Mouse (Mus musculus) gastrocnemius, adult 18-20 months (tissue): ENCODE measurements around the gene Eddm3b. TPM values are rescaled to one million over a fixed set of nuclear protein-coding genes. Genes with fewer than 3 reads are reported as not detected.

Experiments used
- DNase-seq: peaks from one replicate; pipeline ENCODE4 v3.0.0; 2021; ENCODE audit warnings: low spot score
- total RNA-seq, 2 experiments: library from RNA; stranded (reverse); gene quantifications; 2 replicates each; pipeline ENCODE4 v1.2.3; 2021

Gene Eddm3b
- total RNA-seq, 2 experiments from 2014 or later, result not detected

DNA sequence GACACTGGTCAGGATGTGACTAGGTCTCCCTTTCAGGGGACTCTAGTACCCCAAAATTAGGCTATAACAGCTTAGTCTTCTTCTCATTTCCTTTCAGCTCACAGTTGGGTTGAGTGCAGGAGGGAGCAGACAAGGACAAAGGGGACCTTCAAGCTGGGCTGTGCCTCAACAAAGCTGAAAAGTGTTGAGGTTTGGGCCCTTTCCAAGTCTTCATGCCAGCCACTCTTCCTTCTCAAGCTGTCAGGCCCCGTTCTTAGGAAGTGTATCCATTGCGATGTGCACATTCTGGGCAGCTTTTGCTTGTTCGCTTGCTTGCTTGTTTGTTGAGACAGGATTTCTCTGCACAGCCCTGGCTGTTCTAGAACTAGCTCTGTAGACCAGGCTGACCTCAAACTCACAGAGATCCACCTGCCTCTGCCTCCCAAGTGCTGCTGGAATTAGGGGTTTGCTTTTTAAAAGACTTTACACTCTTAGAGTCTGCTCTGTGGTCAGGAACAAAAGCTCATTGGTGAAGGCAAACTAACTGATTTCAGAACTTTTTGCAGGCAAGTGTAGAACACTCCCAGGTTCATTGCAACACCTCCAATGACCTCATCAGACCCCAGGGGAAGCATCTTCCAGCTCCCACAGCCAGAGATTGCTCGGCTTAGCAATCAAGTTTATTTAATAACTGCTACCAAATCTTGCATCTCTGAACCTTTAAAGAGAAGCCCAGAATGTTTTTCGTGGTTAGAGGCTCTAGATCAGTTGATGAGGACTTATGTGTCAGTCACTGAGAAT lies 19.9 kb upstream of the Eddm3b start:
- peak; percentile 76 for DNase-seq

DNA sequence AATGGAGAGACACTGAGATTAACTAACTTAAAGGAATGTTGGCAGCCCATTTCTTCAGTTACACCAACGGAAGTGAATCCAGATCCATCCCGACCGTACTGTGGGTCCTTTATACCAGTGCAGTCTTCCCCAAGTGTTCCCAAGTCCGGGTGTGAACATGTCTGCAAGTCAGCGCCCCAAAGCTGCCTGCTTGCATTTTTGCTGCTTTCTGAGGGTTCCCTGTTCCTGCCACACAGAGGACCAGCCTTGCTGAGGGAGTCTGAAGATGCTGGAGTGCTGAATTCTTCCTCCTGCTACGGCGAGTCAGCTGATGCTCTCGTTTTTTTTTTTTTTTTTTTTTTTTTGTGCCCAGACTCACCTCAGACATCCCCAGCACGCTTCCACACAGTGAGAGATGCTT lies 19.3 kb upstream of the Eddm3b start:
- peak; percentile 26 for DNase-seq

DNA sequence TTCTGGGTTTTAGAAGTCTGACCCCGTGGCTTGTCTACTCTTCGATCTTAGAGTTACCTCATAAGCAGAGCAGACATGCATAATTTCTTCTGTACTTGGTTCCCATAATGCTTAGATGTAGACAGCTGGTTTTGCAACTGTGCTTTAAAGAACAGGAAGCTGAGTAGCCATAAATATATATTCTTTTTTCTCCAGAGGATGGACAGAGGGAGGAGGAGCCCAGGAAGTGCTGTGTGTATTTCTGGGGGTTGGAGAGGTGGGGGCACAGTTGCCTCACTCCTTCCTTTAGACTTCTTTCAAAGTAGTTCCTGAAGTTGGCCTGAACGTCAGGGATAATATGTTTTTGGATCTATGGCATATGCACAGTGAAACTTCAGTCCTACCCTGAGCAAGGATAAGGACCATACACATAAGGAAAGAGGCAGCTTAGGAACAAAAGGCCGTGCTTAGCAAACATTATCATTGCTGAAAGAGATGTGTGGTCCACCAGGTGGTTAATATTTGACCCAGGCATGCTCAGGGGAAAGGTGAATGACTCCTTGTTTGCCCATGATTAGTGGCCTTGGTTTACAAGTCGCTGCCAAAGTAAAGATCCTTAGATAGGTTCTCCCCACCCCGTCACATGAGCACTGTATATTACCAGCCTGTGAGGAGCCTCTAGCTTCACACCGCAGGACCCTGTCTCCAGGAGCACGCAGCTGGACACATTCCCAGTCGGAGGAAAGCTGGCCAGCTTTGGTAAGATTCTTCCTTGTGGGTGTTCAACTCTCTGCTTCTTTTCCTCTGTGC lies 18.3 kb upstream of the Eddm3b start:
- DNase-seq, result no peak

DNA sequence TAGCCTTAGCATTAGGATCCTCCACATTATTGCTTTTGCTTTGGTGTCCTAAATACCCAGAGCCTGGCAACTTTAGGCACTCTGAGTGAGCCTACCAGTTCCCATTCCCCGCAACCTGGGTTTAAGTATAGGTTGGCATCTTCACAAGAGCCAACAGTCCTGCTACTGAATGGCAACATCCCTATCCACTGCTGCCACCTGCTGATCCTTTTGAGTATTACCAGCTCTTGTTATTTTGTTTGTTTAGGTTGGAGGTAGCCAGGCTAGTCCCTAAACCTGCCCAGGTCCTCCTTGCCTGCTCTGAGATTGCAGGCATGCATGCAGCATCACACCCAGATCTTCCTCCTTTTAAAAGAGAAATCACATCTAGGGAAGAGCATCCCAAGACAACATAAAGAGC lies 15.9 kb upstream of the Eddm3b start:
- peak; percentile 76 for DNase-seq

DNA sequence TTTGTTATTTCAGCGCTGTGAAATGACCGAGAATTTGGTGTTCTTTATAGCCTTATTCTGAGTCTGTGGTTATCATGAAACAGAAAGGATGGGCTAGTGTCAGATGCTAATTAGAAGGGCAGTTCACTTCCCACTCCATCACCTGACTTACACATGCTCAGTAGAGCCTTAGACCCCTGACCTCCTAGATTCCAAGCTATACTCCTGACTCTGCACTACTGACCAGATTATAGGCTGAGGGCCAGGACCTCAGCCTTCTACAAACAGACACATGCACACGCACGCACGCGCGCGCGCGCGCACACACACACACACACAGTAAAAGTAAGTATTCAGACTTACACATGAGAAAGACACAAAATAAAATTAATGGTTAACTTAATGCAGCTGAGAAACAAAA lies 15.3 kb upstream of the Eddm3b start:
- DNase-seq, result no peak

DNA sequence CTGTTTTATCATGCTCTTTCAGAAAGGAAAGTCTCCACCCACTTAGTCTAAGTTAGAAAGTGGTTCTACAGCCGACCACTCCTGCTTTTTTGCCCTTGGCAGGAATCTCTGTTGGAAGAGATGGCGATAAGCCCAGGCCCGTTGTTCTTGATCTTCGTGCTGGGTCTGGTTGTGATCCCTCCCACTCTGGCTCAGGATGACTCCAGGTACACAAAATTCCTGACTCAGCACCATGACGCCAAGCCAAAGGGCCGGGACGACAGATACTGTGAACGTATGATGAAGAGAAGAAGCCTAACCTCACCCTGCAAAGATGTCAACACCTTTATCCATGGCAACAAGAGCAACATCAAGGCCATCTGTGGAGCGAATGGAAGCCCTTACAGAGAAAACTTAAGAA lies 12.9 kb upstream of the Eddm3b start:
- DNase-seq, result no peak

DNA sequence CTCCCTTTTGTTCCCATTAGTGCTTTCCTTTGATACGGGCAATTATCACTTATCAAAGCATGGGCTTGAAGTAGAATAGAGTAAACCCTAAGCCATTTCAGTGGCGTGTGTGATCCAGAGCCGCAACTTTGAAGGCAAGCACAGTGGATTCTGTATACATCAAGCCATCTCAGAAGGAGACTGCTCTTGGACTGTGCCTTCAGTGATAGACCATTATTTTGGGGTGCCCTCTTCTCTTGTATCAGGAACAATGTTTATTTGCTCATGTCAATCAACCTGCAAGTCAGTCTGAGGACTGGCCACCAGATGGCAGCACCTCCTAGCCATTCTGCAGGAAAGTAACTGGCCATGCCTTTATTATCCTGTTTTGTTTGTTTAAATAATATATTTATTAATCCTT lies 11.0 kb upstream of the Eddm3b start:
- DNase-seq, result peak; percentile 57

DNA sequence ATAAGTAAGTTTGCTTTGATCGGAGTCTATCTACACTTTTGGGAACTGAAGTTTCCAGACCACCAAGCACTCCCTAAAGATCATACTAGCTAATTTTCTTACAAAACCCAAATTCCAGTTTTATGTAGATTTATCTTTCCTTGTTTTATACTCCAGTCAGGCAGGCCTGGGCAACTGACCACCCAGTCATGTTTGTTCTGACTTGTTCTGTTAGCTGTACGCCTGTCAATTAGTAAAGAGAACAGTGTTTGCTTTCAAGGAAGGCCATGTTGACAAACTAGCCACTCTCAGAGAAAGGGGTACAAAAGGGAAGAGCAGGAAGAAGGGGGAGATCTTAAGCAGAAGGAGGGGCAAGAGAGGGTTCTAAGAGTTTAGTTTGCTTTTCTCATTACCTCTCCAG lies 9.9 kb upstream of the Eddm3b start:
- DNase-seq, result no peak

DNA sequence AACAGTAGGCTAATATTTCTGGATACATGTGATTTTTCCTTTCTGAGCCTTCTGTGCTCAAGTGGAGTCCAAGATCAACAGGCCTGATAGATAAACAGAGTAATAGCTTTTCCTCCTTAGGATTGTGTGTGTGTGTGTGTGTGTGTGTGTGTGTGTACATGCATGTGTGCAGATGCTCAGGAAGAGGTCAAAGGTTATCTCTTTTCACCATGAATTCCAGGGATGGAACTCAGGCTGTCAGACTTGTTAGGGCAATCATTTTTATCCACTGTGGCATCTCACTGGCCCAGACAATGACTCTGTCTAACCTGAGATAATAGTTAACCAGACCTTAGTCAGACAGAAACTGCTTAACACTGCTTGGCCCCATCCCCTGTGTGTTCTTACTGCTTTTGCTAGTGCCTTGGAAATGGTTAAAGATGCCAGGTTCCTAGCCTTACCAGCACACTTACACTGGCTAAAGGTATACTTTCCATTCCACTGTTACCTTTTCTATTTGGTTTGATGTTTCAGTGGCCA lies 7.7 kb upstream of the Eddm3b start:
- no peak for DNase-seq

DNA sequence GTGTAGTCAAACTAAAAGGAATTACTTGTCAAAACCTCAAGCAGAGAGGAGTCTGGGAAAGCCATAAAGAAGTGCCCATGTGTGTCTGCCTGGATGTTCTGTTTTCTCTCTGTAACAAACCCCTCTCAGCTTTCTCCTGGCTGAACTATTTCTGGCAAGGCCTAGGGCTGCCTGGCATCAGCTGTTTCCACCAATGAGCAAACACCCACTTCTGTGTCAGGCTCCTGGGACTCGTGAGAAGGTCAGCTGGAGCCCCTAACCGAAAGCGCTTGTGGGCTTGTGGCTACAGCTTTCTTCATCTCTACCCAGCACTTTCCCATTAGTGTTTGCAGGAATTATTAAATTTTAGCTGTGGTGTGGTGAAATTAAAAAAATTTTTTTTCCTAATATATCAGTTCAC lies 2.3 kb upstream of the Eddm3b start:
- peak; percentile 40 for DNase-seq

DNA sequence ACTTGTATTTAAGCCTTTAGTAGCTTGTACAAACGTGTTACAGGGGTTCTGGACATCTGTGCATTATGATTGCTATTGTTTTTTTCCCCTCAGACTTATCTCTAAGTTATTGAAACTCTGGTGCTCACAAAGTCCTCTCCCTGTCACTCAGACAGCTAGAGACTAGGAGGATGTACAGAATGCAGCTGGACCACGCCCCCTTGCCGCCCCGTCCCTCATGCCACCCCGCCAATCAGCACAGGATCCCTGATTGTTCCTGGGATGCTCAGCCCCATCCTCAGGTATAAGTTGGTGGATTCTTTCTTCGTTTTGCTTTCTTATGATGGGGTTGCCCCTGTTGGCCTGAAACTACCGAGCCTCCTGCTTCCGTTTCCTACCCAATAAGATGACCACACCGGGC lies 750 bp upstream of the Eddm3b start:
- no peak for DNase-seq

DNA sequence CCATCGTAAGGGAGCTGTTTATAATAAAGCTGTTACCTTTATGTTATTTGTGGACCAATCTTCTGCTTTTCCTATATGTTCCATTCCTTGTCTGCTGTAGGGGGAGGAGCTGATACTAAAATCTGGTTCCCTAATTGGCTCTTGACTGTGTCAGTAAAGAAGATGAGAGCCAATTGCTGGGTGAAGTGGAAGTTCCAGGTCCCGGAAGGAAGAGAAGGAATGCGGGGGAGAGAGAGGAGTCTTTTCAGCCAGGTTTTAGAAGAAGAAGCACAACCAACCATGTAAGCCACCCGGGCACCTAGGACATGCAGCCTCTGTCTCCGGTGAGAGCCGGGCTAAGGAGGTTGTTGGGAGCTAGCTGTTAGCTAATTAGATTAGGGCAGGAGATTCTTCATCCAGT lies 11.5 kb downstream of the Eddm3b start:
- no peak for DNase-seq

DNA sequence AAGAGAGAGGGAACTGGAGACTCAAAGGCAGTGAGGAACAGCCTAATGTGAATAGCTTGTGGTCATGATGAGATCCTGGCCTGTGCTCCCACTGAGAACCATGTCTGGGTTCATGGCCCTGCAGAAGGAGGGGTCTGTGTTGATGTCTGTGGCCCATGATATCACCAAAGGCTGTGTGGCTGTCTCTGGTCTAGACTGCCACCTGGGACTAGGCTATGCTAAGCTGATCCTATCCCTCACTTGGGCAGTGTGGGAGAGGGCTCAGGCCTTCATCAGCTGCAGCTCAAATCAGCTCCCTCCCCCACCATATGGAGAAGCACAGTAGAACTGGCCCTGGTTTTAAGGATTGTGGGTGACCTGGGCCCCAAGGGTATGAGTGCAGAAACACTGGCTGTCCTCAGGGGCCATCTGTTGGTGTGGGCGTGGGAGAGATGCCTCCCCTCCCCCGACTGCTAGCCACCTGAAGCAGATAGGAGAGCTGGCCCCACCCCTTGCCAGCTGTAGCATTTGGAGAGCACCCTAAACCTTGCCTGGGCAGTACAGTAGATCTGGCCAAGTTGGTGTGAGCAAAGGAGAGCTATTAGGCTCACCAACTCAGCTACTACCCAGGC lies 13.5 kb downstream of the Eddm3b start:
- DNase-seq, result no peak

DNA sequence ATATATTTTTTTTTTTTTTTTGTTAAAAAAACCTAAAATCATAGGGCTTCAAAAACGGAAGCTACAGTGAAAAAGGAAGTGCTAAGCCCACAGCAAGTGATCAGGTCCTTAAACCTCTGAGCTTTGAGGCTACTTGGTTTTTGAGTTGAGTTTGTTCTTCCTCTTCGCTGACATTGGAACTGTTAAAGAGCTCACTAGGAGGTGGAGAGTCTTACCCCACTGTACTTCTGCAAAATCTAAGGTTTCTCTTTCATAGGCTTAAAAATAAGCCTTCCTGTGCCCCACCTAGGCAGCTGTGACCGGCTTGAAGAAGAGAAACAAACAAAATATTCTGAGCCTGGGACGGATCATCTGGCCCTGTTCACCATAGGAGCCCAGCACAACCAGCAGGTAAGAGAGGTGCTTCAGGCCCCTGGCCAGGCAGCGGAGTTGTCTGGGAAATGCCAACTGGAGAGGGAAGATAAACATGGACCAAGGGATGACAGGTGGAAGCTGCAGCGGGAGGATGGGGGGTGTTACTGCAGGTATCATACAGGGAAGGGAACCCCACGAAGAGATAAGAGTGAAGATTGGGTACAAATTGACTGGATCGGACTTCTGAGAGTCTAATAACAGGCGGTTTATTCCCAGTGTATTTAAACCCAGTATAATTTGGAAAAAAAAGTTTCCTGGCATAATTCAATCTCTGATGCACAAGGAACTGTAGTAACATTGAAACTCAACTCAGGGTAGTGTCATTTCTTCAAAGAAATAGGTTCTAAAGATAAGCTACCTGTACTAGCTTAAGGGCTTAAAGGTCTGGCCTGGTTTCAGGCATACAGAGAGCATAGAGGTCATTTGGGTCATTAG lies 14.8 kb downstream of the Eddm3b start:
- DNase-seq, result no peak

DNA sequence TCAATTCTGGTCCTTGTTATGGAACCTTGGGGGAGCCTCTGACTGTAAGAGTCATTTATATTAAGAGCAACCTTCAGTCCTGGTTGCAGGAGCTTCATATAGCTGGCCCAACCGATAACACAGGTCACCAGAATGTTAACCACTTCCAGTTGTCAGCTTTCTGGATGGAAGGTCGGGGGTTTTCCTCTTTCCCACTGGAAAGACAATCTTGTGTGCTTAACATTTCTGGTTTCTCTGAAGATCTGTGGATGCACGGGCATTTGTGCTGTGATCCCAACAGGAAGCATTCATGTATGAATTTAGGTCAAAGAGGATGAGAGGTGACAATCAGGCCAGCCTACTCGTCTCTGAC lies 15.4 kb downstream of the Eddm3b start:
- DNase-seq, result no peak

DNA sequence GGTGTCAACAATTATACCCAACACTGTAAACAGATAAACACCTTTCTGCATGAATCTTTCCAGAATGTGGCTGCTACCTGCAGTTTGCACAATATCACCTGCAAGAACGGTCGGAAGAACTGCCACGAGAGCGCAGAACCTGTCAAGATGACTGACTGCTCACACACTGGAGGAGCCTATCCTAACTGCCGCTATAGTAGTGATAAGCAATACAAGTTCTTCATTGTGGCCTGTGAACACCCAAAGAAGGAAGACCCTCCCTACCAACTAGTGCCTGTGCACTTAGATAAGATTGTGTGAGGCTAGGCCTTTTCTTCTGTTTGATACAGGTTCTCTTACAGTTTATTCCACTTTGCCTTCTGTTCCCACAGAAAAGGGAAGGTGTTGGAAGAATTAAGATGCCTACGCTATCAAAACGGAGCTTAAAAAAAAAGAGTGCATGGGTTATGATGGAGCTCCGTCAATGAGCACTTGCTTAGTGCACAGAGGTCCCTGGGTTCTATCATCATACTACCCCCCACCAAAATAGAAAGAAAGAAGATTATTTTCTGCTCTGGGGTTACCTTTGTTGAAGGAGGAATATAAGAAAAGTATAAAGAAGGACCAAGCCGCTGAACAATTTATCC lies 16.2 kb downstream of the Eddm3b start:
- DNase-seq, result no peak

DNA sequence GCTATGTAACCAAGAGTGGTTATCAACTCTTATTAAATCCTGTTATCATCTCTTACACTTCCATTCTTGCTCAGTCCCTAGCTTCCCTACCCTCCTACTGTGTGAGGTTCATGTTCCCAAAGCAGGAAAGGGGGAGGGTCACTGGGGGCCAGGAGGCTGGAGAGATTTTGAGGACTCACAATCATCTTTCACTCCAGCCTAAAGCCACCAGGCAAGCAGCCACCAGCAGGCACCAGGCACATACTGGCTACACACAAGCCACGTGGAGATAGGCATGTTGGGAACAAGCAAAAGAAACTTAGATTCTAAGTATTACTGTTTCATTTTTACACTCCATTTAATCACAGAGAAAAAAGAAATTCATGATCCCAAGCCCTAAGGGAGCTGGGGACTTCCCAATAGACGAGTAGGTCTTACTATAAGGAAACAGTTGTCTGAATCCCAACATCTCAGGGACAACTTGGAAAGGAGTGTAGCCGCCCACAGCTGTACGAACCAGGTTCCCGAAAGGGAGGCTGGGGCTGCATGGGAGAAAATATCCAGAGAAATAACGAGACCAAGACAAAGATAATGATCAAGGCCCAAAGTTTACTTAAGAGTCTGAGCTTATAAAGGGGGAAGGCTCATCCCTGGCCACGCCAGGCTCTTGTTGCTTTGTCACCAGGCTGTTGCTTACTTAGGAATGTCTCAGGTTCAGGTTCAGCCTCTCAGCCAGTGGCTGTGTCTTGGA lies 17.0 kb downstream of the Eddm3b start:
- no peak for DNase-seq

DNA sequence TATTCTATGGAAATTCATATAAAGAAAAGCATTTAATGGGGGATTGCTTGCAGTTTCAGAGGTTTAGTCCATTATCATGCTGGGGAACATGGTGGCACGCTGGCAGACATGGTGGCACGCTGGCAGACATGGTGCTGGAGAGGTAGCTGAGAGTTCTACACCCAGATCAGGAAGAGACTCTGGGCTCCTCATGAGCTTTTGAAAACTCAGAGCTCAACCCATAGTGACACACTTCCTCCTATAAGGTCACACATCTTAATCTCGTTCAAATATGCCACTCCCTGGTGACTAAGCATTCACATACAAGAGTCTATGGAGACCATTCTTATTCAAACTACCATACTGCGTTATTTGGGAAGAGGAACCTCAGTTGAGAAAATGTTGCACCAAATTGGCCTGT lies 18.1 kb downstream of the Eddm3b start:
- DNase-seq, result no peak

DNA sequence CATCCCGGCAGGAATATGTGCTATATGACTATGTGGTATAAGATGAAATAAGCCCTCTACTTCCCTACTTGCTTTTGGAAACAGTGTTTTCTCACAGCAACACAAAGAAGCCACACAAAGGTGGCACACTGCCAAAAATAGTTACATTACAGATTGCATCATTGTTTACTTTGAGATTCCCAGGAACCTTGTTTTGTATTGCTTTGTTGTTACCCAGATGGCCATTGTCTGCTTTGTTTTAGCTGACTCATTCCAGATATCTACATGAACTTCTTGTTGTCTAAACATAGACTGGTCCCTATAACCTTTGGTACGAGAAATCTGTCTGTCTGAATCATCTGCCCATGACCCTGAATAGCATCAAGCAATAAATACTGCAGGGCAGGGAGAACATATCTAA lies 26.1 kb downstream of the Eddm3b start:
- DNase-seq, result no peak

DNA sequence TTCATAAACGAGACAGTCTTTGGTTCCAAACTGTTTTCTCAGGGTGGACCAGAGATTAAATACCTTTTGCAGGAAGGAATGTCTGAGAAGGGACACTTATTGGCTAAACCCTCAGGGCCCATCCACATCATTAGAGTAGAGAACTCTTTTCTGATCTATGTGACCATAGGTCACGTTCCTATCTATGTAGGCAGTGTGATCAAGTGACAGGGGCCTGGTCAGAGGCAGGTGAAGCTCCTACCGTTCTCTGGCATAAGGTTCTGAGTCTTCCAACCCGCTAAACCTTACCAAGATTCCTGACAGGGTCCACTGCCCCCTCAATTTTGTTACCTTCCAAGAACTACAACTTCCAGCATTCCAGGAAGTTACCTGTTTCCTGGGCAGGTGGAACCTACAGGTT lies 27.9 kb downstream of the Eddm3b start:
- no peak for DNase-seq
